Comparison of ENCODE assay signal across 9 mouse cellular contexts in the genomic region with DNA sequence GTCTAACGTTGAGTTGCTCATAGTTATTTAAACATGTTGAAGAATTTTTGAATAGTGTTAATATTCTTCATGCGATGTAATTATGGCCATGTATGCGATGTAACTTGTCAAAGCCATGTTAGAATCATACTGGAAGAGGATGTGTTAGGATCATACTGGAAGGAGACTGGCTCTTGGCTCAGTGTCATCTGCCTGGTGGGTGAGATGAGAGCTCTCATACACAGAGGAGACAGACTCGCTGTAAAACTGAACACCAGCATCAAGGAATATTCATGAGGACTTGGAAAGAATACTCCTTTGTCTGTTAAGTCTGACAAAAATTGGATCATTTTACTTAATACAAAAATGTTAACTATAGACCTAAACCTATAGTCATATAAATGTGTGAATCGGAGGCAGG.
"Had no signal": no experiment of that assay in that cellular context is flagged by ENCODE, and none has a peak within 500 bp of the region (broad histone marks: within the 10 kb centered on the region; RNA-seq: fewer than 3 reads in every experiment).

No protein-coding gene starts in this region.

- DNase-seq: kidney, adult 18-20 months; kidney, postnatal 10 days; kidney, postnatal 4 days; lung, adult 2 months; lung, postnatal 36 days; thymus, adult 18-20 months; thymus, postnatal 14 days had no signal

- ATAC-seq: lung, postnatal 0 days; midbrain, embryonic 13.5 days had no signal
